Mouse (Mus musculus): ENCODE results near the gene Lrmda.

DNA sequence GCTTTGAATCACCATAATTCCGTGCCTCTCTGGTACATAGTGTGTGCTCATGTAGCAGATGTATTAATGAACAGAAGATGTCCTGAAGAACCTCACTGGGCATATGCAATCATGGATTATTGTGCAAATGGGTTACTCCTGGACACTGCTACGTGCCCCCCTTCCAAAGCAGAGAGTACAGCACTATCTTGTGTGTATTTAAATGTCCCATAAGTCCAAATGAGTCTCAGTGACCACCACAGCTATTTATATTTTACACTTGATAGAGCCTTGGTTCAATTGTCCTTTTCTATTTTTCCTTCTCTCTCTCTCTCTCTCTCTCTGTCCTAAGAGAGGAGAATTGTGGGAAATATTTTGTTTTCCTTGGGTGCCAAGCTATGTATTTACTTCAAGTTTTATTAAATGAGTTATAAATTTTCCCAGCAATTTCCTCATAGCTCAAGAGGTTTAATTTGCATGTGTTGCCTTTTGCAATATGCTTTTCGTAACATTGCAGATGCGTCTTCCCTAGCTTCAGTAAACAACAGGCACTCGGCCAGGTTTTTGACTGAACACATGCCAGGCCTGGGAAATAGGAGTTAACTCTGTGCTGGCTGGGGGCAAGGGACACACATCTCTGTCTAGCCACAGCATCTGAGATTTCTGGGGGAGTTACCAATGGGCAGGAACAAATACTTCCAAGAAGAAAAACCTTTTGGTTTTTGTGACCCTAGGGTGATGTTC, 495.0 kb downstream of the Lrmda start:
- TF ChIP-seq CTCF (IDR thresholded peaks at IDR 0.05 in 2 of 3, conservative IDR thresholded peaks at IDR 0.05 in 1 of 3; ENCODE audit: control insufficient read depth in 1 of 3, insufficient read depth in 1 of 3, low read depth in 2 of 3, low read length in 3 of 3, poor library complexity in 1 of 3, severe bottlenecking in 1 of 3) = no peak
- TF ChIP-seq MAX (IDR thresholded peaks at IDR 0.05; ENCODE audit: low read length) = no peak
- TF ChIP-seq NRF1 (IDR thresholded peaks at IDR 0.05; ENCODE audit: insufficient read depth, low read depth, low read length, poor library complexity, severe bottlenecking) = no peak
- TF ChIP-seq EP300 (IDR thresholded peaks at IDR 0.05; ENCODE audit: low read depth in 1 of 2, low read length in 2 of 2) = no peak
